In the genomic region with DNA sequence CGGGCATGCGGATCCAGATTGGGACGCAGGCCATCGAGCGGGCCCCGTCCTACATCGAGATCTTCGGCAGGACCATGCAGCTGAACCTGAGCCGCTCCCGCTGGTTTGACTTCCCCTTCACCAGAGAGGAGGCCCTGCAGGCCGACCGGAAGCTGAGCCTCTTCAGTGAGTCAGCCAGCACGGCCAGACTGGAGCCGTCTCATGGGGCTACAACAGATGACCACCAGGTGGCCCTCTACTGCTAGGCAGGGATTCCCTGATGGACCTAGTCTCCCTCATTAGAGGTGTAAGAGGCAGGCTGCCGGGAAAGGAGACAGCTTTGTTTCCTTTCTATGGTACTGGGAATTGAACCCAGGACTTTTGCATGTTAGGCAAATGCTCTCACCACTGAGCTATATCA, we compare ENCODE assay signal across 8 mouse cellular contexts.
DNase-seq lines count a peak whose midpoint lies in the region; ATAC-seq and TF ChIP-seq lines count a peak whose summit lies in the region.

No protein-coding gene starts in this region.

- H3K27me3 ChIP-seq in hindbrain, postnatal 0 days (ENCODE audit: insufficient read depth, low read length) = no peaks in the 10 kb centered on the region
- H3K27me3 ChIP-seq in spleen, adult 2 months (ENCODE audit: control insufficient read depth, insufficient read depth, low read length) = no peaks in the 10 kb centered on the region

- no peak overlapping the region for H3K27ac ChIP-seq in hindbrain, postnatal 0 days
- no peak overlapping the region for H3K27ac ChIP-seq in left cerebral cortex, adult 2 months
- no peak overlapping the region for H3K27ac ChIP-seq in spleen, adult 2 months (ENCODE audit: insufficient read depth, low read length)

- no peaks in the 10 kb centered on the region for H3K4me1 ChIP-seq in hindbrain, postnatal 0 days (ENCODE audit: insufficient read depth, low read length)
- no peaks in the 10 kb centered on the region for H3K4me1 ChIP-seq in spleen, adult 2 months (ENCODE audit: control insufficient read depth, insufficient read depth, insufficient read length)

- WGBS in hindbrain, postnatal 0 days = 37% methylated on average over 15 of the region's 15 CpGs
- WGBS in spleen, adult 2 months = 47% methylated on average over 15 of the region's 15 CpGs

- peak; percentile 58 for DNase-seq in CD4-positive, CD25-positive, alpha-beta regulatory T cell, adult 2 months (ENCODE audit: low read depth, low spot score)
- DNase-seq in c-Kit-positive CD71-positive TER-119-positive erythroid progenitor cells, embryonic 14.5 days (ENCODE audit: low spot score) = peak; percentile 29
- DNase-seq in frontal cortex, adult 2 months (ENCODE audit: extremely low spot score in 1 of 2, low spot score in 1 of 2) = peak; percentile 50 to 80
- DNase-seq in hindbrain, postnatal 0 days (ENCODE audit: low spot score) = peak; percentile 75
- DNase-seq in left cerebral cortex, adult 2 months (ENCODE audit: extremely low spot score in 1 of 2, low spot score in 2 of 2) = peak; percentile 64 to 73
- DNase-seq in spleen, adult 2 months (ENCODE audit: low read depth in 1 of 2, low spot score in 2 of 2) = peak; percentile 4 to 43

- H3K4me2 ChIP-seq in hindbrain, postnatal 0 days (ENCODE audit: low read depth, low read length) = no peak overlapping the region

- intact Hi-C loops in left cerebral cortex, adult 2 months (cut with DNase I) = no loop called here

- ATAC-seq in CD4-positive, CD25-positive, alpha-beta regulatory T cell, adult 4 months = no peak
- ATAC-seq in hindbrain, postnatal 0 days = peak; percentile 84; the same call in 1 of the 2 replicates
- peak; percentile 97 for ATAC-seq in megakaryocyte progenitor cell, adult 5-6 weeks (replicated peaks; ENCODE audit: poor library complexity)

- H3K4me3 ChIP-seq in hindbrain, postnatal 0 days (ENCODE audit: low read length) = no peak overlapping the region
- no peak overlapping the region for H3K4me3 ChIP-seq in left cerebral cortex, adult 2 months
- no peak overlapping the region for H3K4me3 ChIP-seq in spleen, adult 2 months (ENCODE audit: extremely low read depth, insufficient read depth, insufficient read length)

- H3K9me3 ChIP-seq in hindbrain, postnatal 0 days (ENCODE audit: low read length) = no peaks in the 10 kb centered on the region

- peaks cover 97% of the 10 kb centered on the region for H3K36me3 ChIP-seq in hindbrain, postnatal 0 days (ENCODE audit: insufficient read depth, low read length)
- H3K36me3 ChIP-seq in spleen, adult 2 months (ENCODE audit: control insufficient read depth, insufficient read depth, low read length) = peaks cover 68% of the 10 kb centered on the region

- TF ChIP-seq CTCF in hindbrain, postnatal 0 days (IDR thresholded peaks at IDR 0.05; ENCODE audit: low read depth) = peak; percentile 77
- TF ChIP-seq CTCF in left cerebral cortex, adult 2 months (IDR thresholded peaks at IDR 0.05) = peak; percentile 83
- TF ChIP-seq CTCF in spleen, adult 2 months (IDR thresholded peaks at IDR 0.05; ENCODE audit: extremely low read depth, insufficient read depth, insufficient read length, insufficient replicate concordance) = peak; percentile 43; the same call in 1 of the 2 replicates

- TF ChIP-seq POLR2A in spleen, adult 2 months (IDR thresholded peaks at IDR 0.05; ENCODE audit: low read depth, low read length) = no peak

- H3K9ac ChIP-seq in hindbrain, postnatal 0 days (replicated peaks; ENCODE audit: low read length) = no peak overlapping the region

Comparison
In these comparisons a context has a peak if more than half of its experiments do, and no peak if none do; other contexts are left out.
1. DNase-seq: peak in every context shown above with its lines; median percentile 75 in hindbrain, postnatal 0 days; 68 in left cerebral cortex, adult 2 months; 65 in frontal cortex, adult 2 months; 58 in CD4-positive, CD25-positive, alpha-beta regulatory T cell, adult 2 months; 29 in c-Kit-positive CD71-positive TER-119-positive erythroid progenitor cells, embryonic 14.5 days; 24 in spleen, adult 2 months.